Mouse (Mus musculus): ENCODE results near the gene Gm37240.

The Gm37240 gene

DNA sequence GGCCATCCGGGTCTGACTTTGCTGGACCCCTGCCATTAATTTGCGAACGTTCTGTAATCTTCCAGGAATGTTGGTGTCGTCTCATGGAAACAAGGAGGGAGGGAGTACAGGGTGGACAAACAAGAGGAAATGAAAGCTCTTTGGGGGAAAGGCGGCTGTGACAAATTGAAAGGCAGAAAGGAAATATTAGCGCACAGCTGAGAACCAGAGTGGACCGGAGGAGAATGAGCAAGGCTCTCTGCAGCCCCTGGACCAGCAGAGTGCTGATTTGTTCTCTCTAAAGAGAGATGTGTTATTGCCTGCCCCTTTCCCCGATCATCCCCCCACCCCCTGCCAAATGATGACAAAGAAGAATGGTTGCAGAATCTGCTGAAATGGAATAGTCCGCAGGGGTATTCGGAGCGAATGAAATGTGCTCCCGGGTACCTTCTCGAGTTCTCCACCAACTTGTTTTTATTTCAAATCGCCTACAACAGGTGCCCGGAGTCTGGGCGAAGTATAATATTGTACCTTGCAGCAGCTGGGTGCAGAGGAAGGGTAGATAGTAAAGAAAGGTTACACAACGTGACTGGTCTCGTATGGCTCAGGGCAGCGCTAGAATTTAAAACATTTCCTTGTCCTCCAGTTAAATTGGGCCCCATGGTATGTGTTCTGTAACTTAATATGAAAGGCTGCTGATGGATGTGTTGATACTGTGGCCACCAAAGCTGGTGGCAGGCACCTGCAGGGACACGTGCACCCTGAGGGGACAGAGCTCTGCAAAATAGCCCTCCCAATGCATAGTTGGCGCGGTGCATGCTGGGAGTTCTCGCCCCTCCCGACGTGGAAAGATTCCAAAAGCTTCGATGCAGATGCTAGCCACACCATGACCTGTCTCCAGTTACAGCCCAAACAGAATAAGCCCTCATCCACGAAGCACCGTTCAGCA lies 712.5 kb downstream of the Gm37240 start:
- in situ Hi-C loops (cut with MboI; ENCODE audit: unreplicated experiment in 2 of 2), result loop anchor here in 1 of 2 experiments (25.0 kb wide), 1 partner anchor 962 kb away; the partner anchor contains the start of gene Rps3a1

DNA sequence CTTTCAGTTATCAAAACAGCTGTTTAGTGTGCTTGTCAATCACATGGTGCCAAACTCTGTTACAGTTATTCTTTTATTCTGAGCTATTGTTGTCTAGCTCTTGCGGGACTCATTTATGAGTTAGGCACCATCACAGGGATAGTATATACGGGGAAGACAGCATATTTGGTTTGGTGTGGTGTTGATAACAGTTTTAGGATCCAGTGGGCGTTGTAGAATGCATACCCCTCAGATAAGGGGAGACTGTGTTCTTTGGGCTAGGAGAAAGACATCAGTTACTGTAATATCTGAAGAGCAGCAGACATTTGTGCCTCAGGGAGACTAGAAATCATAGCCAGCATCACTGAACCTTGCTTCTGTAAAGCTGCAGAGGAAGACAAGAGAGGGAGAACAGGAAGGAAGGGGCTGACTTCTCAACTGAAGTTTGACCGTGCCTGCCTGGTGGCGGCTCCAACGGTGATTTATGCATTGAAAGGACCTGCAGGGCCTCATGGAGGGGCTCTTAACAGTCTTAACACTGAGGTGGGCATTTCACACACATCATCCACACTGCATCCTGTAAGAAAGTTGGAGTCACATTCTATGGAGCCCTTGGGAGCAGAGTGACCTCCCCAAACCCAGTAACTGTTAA lies 713.8 kb downstream of the Gm37240 start:
- in situ Hi-C loops (cut with MboI; ENCODE audit: unreplicated experiment in 2 of 2), result no loop called here

DNA sequence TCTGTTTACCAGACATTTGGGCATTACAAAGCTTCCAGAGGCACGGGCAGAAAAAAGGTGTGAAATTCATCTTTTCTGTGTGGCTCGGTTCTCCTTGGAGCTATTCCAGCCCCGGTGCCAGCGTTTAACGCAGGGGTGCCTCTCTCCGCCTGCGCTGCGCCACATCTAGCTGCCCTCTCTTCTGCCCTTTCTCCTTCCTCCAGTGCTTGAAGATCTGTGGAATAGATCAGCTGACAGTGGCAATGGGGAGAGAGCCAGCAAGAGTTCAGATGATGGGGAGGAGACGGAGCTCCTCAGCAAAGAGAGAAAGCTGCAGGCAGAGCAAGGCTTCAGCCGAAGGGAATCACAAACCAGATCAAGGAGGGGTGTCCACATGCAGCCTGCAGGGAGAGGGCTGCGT lies 714.8 kb downstream of the Gm37240 start:
- in situ Hi-C loops (cut with MboI; ENCODE audit: unreplicated experiment in 2 of 2), result no loop called here

DNA sequence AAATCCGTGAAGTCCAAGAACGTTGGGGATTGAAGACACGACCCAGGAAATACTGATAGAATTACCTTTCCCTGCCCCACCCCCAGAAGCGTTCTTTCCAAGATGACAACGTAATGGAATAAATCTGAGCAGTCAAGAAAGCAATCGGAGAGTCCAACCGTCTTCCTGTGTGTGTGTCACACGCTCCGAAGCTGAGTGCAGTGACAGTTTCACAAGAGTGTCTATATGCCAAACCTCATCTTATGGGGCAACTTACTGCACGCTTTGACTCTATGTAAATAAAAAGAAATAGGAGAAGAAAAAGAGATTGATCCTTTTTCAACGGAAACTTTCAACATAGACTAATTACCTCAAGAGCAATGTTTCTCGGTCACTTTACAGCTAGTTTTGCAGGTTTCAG lies 715.2 kb downstream of the Gm37240 start:
- in situ Hi-C loops (cut with MboI; ENCODE audit: unreplicated experiment in 2 of 2), result no loop called here

DNA sequence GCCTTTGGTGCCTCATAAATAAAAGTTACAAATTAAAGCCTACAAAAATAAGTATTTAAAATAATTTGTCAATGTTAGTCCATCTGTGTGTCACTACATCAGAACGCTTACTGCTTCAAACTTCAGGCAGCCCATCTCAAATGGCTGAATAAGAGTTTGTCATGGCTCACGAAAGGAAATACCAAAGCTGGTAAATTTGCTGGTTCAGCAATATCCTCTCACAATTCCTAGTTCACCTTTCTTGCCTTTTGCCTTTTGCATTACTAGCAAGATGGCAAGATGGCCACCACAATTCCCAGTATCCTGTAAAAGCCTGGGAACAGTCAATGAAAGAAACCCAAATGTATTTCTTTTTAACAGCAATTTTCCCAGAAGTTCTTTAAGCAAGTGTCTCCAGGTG lies 718.5 kb downstream of the Gm37240 start:
- in situ Hi-C loops (cut with MboI; ENCODE audit: unreplicated experiment in 2 of 2), result no loop called here

DNA sequence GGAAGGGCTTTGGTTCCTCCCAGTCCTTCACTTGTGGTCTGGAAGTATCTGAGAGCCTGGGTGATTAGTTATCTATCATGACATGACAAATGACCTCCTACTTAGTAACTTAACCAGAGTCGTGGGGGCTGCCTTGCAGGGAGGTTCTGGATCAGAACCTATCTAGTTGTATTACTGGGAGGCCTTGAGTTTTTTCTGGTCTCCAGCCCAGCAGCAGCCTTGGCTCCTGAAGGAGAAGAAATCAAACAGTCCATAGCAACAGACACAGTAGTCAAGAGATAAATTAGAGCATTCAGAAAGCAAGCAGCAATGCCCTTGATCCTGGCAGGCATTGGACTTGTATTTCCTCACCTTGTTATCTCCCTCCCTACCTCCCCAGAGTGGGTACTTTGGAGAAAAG lies 722.4 kb downstream of the Gm37240 start:
- in situ Hi-C loops (cut with MboI; ENCODE audit: unreplicated experiment in 2 of 2), result no loop called here

DNA sequence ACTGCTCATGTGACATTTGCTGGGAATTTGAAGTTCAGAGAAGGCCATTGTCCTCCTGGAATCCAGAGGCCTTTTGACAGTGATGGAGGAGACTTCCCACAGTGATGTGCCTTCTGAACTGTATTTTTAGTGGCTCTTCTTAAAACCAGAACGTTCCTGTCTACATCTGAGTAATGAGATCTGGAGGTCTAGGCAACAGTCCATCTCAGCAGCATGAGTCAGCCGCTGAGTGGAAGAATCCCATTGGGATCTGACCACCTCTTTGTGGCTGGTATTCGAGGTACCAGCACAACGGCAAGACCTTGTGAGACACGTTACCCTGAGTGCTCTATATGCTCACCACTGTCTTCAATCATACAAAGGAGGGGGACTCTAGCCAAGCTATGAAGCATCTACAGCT lies 723.9 kb downstream of the Gm37240 start:
- in situ Hi-C loops (cut with MboI; ENCODE audit: unreplicated experiment in 2 of 2), result no loop called here

DNA sequence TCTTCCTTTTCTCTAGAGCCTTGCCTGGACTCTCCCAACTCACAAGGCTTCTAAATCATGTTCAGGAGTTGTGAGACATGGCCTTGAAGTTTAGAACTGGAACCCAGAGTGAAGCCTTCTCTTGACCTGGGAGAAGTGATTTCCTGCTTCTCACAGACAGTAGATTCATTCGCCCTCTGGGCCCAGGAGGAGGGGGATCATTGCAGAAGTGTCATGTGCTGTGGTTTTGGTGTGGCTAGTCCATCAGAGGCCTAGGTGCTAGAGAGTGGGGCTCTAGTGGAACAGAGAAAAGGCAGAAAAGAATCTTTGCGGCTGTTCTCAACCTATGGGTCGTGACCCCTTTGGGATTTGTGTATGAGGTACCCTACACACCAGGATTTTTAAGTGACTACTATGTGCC lies 724.9 kb downstream of the Gm37240 start:
- in situ Hi-C loops (cut with MboI; ENCODE audit: unreplicated experiment in 2 of 2), result no loop called here

DNA sequence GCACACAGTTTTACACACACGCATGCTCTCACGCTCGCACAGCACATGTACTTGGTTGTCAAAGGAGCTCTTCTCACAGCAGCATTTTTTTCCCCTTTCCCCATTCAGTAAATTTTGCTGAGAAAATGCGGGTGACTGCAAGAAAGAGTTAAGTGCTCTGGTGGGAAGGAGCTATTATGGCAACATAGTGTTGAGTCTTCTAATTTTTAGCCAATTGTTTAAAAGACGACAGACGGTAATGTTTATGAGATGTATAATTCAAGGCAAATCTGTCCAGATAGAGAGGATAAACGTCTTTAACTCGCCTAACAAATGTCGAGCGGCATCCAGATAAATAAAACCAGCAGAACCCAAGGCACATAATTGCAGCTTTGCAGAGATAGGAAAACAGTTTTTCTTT lies 726.5 kb downstream of the Gm37240 start:
- in situ Hi-C loops (cut with MboI; ENCODE audit: unreplicated experiment in 2 of 2), result no loop called here

DNA sequence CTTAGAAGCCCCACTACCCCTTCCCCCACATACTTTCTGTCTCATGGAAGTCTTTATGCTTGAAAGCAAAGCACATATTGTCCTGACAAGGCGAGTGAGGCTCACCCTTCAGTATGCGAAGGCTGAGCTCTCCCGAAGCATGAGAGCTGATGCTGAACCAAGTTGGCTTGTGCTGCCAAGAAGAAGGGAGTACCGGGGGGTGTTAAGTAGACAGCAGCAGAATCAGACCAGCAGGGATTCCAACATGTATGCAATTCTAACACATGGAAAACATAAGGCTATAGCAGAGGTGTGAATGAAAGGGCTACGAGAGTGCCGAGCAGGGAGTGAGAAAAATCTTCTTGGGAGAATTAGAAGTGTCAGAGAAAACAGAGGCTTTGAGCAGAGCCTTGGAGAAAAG lies 727.7 kb downstream of the Gm37240 start:
- in situ Hi-C loops (cut with MboI; ENCODE audit: unreplicated experiment in 2 of 2), result no loop called here

DNA sequence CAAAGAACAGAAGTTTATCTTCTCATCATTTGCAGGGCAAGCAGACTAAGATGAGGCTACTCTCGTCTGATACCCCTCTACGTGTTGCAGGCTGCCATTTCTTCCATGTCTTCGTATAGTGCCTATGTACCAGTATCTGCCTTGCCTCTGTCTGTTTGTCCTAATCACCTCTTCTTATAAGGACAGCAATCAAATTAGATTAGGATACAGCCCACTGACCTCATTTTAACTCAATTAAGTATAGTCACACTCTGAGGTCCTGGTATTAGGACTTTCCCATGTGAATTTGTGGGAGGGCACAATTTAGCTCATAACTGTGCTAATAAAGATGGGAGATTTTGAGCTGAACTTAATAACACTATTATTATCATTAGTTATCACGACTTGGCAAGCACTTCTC lies 738.5 kb downstream of the Gm37240 start:
- in situ Hi-C loops (cut with MboI; ENCODE audit: unreplicated experiment in 2 of 2), result no loop called here

DNA sequence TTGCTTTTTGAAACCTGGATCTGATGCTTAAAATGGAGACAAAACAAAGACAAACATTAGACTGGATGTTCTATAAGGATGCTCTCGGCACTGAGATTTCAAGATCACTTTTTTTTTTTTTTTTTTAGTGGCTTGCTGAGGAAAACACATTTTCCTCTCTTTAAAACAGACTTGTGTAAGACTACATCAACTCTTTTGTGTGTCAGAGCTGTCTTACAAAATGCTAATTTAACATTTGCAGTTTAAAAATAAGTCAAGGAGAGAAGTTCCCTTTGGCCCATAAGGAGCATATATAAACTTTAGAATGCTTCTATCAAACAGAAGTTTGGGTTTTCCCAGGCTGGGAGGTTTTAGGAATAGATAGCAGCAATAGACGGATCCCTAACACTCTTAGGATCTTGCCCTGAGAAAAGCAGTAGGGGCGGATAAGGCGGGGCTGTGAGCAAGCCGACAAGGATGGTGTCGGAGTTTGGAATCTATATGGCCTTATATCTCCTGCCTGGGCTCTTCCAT lies 739.2 kb downstream of the Gm37240 start:
- in situ Hi-C loops (cut with MboI; ENCODE audit: unreplicated experiment in 2 of 2), result no loop called here

DNA sequence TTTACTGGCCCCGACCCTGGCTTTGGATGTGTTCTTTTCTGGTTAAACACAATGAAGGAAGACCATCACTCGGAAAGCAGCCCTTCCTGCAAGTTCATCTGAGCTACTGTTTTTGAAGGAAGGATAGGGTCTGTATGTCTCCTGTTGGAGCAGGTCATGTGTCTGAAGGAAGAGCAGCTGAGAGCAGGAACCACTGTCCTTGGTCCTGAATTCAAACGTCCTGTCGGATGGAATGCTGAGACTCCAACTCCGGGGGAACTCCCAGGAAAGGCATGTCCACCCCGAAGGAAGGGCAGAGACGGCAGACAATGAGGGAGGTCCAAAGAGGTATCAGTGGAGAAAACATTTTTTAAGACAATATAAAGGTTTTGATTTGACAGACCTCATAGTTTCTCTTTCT lies 741.8 kb downstream of the Gm37240 start:
- in situ Hi-C loops (cut with MboI; ENCODE audit: unreplicated experiment in 2 of 2), result no loop called here

DNA sequence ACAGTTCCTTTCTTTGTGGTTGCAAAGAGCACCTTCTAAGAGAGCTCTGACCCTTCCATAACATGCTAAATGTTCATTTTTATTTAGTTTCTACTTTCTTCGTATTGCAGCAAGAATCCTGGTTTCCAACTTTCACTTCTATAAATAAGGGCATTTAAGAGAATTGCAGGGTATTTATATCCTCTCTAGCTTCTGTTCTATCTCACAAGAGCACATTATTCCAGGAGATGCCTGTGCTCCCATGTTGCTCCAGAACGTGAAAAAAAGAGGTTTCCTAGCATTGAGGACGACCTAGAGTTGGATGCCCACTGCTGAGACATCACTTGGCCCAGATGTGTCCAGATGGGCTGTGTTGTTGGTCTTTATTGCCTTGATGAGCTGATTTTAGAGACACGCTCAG lies 742.2 kb downstream of the Gm37240 start:
- in situ Hi-C loops (cut with MboI; ENCODE audit: unreplicated experiment in 2 of 2), result no loop called here

DNA sequence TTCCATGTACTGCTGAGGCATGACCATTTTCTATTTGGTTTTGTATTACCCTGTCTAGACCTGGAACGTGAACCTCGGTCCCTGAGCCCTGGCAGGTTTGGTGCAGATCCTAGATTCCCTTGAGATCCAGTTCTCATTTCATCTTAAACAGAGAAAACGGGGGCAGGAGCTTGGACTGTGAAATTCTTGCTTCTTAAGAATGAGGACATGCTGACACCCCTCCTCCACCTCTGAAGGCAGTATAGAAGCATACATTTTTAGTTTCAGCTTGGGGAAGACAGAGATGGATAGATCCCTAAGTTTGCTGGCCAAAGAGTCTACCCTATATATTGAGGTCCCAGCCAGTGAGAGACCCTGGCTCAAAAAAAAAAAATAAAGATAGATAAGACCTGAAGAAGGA lies 742.9 kb downstream of the Gm37240 start:
- in situ Hi-C loops (cut with MboI; ENCODE audit: unreplicated experiment in 2 of 2), result no loop called here

DNA sequence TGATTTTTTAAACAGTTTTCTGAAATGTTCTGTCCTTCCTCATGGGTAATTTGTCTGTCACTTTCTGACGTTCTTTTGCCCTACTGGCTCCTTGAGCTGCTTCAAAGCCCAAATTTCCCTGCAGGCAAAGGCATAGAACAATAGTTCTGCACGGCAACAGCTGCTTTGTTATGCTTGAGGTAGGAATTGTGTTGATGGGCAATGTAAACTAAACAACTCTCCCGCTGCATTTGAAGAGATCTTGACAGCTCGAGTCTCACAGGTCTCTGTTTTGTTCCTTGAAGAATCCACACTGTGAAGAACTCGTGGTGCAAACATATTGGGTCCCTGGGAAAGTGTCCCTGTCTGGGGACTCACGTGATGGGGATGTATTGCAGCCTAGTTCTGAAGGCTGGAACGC lies 746.8 kb downstream of the Gm37240 start:
- in situ Hi-C loops (cut with MboI; ENCODE audit: unreplicated experiment in 2 of 2), result no loop called here

DNA sequence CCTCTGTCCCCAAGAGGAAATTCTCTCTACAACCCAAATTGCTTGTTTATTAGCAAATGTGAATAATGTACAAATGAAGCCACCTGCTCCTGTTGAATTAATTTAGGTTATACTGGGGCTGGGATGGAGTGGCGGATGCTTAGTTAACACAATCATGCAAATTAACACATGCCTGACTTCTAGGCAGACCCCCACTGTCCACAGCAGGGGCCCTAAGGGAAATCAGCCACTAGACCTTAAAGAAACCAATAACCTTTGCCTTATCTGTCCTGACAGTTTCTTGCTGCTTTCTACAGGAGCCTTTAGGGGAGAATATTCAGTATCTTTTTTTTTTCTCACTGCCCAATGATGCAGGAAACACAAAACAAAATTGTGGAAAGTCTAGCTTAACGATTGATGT lies 748.9 kb downstream of the Gm37240 start:
- in situ Hi-C loops (cut with MboI; ENCODE audit: unreplicated experiment in 2 of 2), result no loop called here

DNA sequence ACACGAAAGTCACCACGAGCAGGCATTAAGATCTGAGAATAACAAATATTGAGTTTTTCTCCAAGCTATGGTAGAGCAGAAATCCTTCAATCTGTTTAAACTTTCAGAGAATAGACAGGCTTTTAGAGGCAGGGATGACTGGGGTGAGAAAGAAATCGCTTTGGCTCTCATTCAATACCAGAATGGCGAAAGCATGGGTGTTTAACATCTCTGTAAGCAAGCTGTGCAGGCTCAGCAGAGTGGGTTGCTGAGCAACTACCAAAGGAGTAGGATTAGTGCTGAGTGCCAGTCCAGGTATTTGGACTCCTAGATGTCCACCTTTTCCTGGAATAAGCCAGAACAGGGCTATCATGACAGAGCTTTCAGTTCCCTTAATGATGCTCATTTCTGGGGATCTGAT lies 753.8 kb downstream of the Gm37240 start:
- in situ Hi-C loops (cut with MboI; ENCODE audit: unreplicated experiment in 2 of 2), result no loop called here

DNA sequence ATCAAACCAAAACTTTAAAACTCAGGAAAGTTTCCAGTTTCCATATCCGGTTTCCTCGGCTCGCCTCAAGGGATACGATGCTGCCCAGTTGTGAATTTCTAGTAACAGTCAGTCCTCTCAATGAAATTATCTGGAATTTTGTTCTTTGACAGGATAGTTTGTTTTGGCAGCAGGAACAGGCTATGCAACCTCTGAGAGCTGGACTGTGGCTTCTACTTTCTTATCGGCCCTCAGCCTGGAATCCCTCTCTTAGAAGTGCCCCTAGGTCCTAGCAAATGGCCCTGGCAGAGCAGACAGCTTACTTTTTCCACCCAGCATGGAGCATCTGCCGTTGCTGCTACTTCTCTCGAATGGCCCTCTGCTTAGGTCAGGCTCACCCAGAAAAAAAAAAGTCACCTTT lies 755.4 kb downstream of the Gm37240 start:
- in situ Hi-C loops (cut with MboI; ENCODE audit: unreplicated experiment in 2 of 2), result no loop called here

DNA sequence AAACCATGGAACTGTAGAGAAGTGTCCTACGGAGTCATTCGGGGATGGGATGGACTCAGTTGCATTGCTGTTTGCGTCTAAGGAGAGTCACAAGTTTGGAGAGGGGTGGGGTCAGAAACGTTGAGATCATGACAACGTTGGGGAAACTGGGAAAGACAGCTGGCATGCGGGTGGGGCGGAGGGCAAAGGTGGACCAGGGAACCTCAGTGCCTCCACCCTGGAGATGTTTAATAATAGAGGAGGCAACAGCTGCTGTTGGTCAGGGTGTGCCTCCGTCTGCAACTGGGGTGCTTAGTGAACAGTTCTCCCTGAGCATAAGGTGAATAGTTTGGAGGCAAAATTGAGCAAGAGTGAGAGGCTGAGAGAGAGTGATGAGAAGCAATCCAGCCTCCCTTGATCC lies 758.8 kb downstream of the Gm37240 start:
- in situ Hi-C loops (cut with MboI; ENCODE audit: unreplicated experiment in 2 of 2), result no loop called here

DNA sequence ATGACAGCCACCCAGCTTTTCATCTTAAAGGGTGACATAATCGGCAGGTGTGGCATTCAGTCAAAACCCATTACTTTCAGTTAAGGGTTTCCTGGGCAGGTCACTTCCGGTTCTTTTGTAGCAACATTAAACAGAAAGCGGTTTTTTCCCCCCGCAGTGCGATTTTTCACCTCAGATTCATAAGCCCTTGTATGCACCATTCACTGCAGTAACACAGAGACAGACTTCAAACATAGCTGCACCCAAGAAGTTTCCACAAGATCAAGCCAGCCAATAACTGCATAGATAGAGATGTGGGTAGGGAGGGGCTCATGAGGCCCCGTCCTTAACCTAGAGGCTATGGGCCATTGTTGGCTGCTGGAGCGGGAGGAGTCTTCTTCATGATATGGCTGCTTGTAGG lies 760.3 kb downstream of the Gm37240 start:
- in situ Hi-C loops (cut with MboI; ENCODE audit: unreplicated experiment in 2 of 2), result no loop called here

DNA sequence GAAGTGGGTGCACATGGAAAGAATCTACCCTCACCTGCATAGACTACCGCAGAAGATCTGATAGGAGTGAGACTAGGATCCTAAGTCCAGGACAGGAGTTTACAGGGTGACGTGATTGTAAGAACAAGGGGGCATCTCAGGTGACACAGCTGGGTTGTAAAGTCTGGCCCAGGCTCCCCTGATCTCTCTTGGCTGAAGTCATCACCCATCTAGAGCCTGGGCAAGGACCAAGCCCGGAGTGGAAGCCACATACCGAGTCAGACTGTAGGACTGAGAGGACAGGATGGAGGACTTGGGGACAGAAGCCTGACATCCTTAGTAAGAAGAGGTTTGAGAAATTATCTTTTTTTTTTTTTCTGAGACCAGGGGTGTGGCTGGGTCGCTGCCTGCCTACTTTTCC lies 761.8 kb downstream of the Gm37240 start:
- in situ Hi-C loops (cut with MboI; ENCODE audit: unreplicated experiment in 2 of 2), result no loop called here
